7 mouse cellular contexts compared by ENCODE assay signal in genomic region chr2:181188681-181189080, GRCm38 (mm10). TPM values are rescaled to one million over a fixed set of nuclear protein-coding genes. Genes with fewer than 3 reads are reported as not detected.
DNase-seq lines count a peak whose midpoint lies in the region; ATAC-seq and TF ChIP-seq lines count a peak whose summit lies in the region.

No protein-coding gene starts in this region.

- no peak for TF ChIP-seq CTCF in CH12.LX (conservative IDR thresholded peaks at IDR 0.05 in 1 of 2, IDR thresholded peaks at IDR 0.05 in 1 of 2; ENCODE audit: low read depth in 2 of 2, low read length in 2 of 2)
- no peak for TF ChIP-seq CTCF in bone marrow macrophage, adult 2 months (IDR thresholded peaks at IDR 0.05; ENCODE audit: low read depth, low read length)

- DNase-seq in CH12.LX (ENCODE audit: extremely low read depth) = peak; percentile 71
- DNase-seq in neural tube, embryonic 10.5 days (ENCODE audit: extremely low spot score, low spot score) = peak; percentile 17
- no peak for DNase-seq in left cerebral cortex, postnatal 10 days (ENCODE audit: extremely low spot score in 1 of 2, low spot score in 2 of 2)
- no peak for DNase-seq in testis, postnatal 10 days (ENCODE audit: low spot score)

- H3K9ac ChIP-seq in CH12.LX (ENCODE audit: insufficient read depth, low read depth) = peak overlapping the region; percentile 45; the same call in 1 of the 2 replicates
- H3K9ac ChIP-seq in heart, embryonic 15.5 days = no peak overlapping the region
- no peak overlapping the region for H3K9ac ChIP-seq in limb, embryonic 15.5 days

- ATAC-seq in heart, embryonic 15.5 days (replicated peaks; ENCODE audit: insufficient number of reproducible peaks, insufficient read depth, low FRiP score, low read depth) = no peak
- no peak for ATAC-seq in limb, embryonic 15.5 days (ENCODE audit: insufficient number of reproducible peaks, low FRiP score, low TSS enrichment, low read depth)

- dilution Hi-C loops in CH12.LX (cut with MboI; ENCODE audit: extremely low pct_ligation_motif_present, extremely low pct_unique_long_range_greater_than_20kb, low sequenced_read_pairs) = no loop called here

- peaks cover 7 to 47% of the 10 kb centered on the region in 2 experiments; a peak in 3 of 4 replicates for H3K4me1 ChIP-seq in CH12.LX (ENCODE audit: control insufficient read depth in 1 of 2, insufficient read depth in 2 of 2)
- H3K4me1 ChIP-seq in bone marrow macrophage, adult 2 months (ENCODE audit: control insufficient read depth, insufficient read depth, low read length) = peaks cover 20% of the 10 kb centered on the region
- H3K4me1 ChIP-seq in heart, embryonic 15.5 days (replicated peaks) = peaks cover 8% of the 10 kb centered on the region
- H3K4me1 ChIP-seq in limb, embryonic 15.5 days = peaks cover 14% of the 10 kb centered on the region

- no peaks in the 10 kb centered on the region for H3K27me3 ChIP-seq in CH12.LX (replicated peaks)
- H3K27me3 ChIP-seq in heart, embryonic 15.5 days = no peaks in the 10 kb centered on the region
- no peaks in the 10 kb centered on the region for H3K27me3 ChIP-seq in limb, embryonic 15.5 days

- peak overlapping the region; percentile 65 for H3K4me2 ChIP-seq in CH12.LX (ENCODE audit: insufficient read depth, low read depth, poor library complexity, severe bottlenecking)
- peak overlapping the region; percentile 95 for H3K4me2 ChIP-seq in heart, embryonic 15.5 days
- H3K4me2 ChIP-seq in limb, embryonic 15.5 days = peak overlapping the region; percentile 79; the same call in 1 of the 2 replicates

- TF ChIP-seq RAD21 in CH12.LX (IDR thresholded peaks at IDR 0.05; ENCODE audit: low read depth, low read length) = no peak

- peak overlapping the region; percentile 3 to 42 (median 9) for H3K4me3 ChIP-seq in CH12.LX (replicated peaks in 1 of 3; ENCODE audit: low read depth in 2 of 3, low read length in 2 of 3, poor library complexity in 1 of 3)
- H3K4me3 ChIP-seq in bone marrow macrophage, adult 2 months (ENCODE audit: insufficient read depth, low read length) = 0 out of 2 replicates have a peak overlapping the region, but pooled peaks have one; percentile 71
- 0 out of 2 replicates have a peak overlapping the region, but pooled peaks have one; percentile 75 for H3K4me3 ChIP-seq in heart, embryonic 15.5 days
- peak overlapping the region; percentile 73; the same call in 1 of the 2 replicates for H3K4me3 ChIP-seq in limb, embryonic 15.5 days

- in situ Hi-C loops in CH12.LX (cut with MboI; ENCODE audit: low pct_ligation_motif_present, low pct_unique_long_range_greater_than_20kb, low sequenced_read_pairs) = loop anchor here (10.0 to 25.0 kb wide), 3 partner anchors 136 to 299 kb away; partner anchors contain the start of genes Abhd16b, Arfrp1, Tpd52l2 and Zgpat

- peaks cover 0 to 6% of the 10 kb centered on the region in 2 experiments for H3K36me3 ChIP-seq in CH12.LX (replicated peaks in 1 of 2; ENCODE audit: control insufficient read depth in 1 of 2, insufficient read depth in 1 of 2, low read length in 1 of 2)
- no peaks in the 10 kb centered on the region for H3K36me3 ChIP-seq in heart, embryonic 15.5 days
- H3K36me3 ChIP-seq in limb, embryonic 15.5 days = no peaks in the 10 kb centered on the region

- WGBS in heart, embryonic 15.5 days = 52% methylated on average over 2 of the region's 2 CpGs
- 38% methylated on average over 2 of the region's 2 CpGs for WGBS in limb, embryonic 15.5 days

- no peak; the same call in 1 of the 2 replicates for TF ChIP-seq POLR2A in CH12.LX (IDR thresholded peaks at IDR 0.05; ENCODE audit: low read depth, low read length)
- no peak for TF ChIP-seq POLR2A in bone marrow macrophage, adult 2 months (IDR thresholded peaks at IDR 0.05; ENCODE audit: borderline replicate concordance, low read depth, low read length)

- H3K27ac ChIP-seq in CH12.LX (ENCODE audit: insufficient read depth, low read depth) = peak overlapping the region; percentile 82
- H3K27ac ChIP-seq in bone marrow macrophage, adult 2 months (ENCODE audit: insufficient read depth, low read depth, low read length) = no peak overlapping the region
- peak overlapping the region; percentile 41; the same call in 1 of the 2 replicates for H3K27ac ChIP-seq in heart, embryonic 15.5 days
- peak overlapping the region; percentile 57 for H3K27ac ChIP-seq in limb, embryonic 15.5 days

- peak; percentile 28 for TF ChIP-seq EP300 in CH12.LX (IDR thresholded peaks at IDR 0.05; ENCODE audit: low read length)

- no peaks in the 10 kb centered on the region for H3K79me2 ChIP-seq in CH12.LX (replicated peaks; ENCODE audit: control insufficient read depth, extremely low read depth, insufficient read depth, poor library complexity, severe bottlenecking)

- intact Hi-C loops in left cerebral cortex, postnatal 10 days (cut with DNase I) = loop anchor here (5.0 kb wide), 2 partner anchors 99 to 144 kb away; partner anchors contain the start of gene Gmeb2

- H3K9me3 ChIP-seq in CH12.LX (replicated peaks; ENCODE audit: low read length) = no peaks in the 10 kb centered on the region
- H3K9me3 ChIP-seq in heart, embryonic 15.5 days (replicated peaks) = no peaks in the 10 kb centered on the region
- H3K9me3 ChIP-seq in limb, embryonic 15.5 days = no peaks in the 10 kb centered on the region

TF ChIP-seq in CH12.LX, 34 proteins besides CTCF, POLR2A, EP300 and RAD21 (continues in another document):
- TF ChIP-seq RCOR1 (conservative IDR thresholded peaks at IDR 0.05; ENCODE audit: low read depth, low read length) (no peak), TCF12 (IDR thresholded peaks at IDR 0.05; ENCODE audit: low read depth, low read length) (peak; percentile 33; the same call in 1 of the 2 replicates), USF2 (conservative IDR thresholded peaks at IDR 0.05; ENCODE audit: low read depth, low read length) (no peak), CHD1 (IDR thresholded peaks at IDR 0.05; ENCODE audit: low read depth, low read length) (no peak), NELFE (IDR thresholded peaks at IDR 0.05; ENCODE audit: low read depth, low read length) (no peak), BHLHE40 (IDR thresholded peaks at IDR 0.05; ENCODE audit: low read depth, low read length) (no peak), TBP (conservative IDR thresholded peaks at IDR 0.05; ENCODE audit: low read depth, low read length) (no peak), MEF2A (IDR thresholded peaks at IDR 0.05; ENCODE audit: borderline replicate concordance, low read depth, low read length) (no peak), MAX (IDR thresholded peaks at IDR 0.05; ENCODE audit: low read length) (no peak), KAT2A (IDR thresholded peaks at IDR 0.05; ENCODE audit: insufficient replicate concordance, low read length) (no peak), ELF1 (IDR thresholded peaks at IDR 0.05; ENCODE audit: low read depth, low read length) (peak; percentile 50; the same call in 1 of the 2 replicates), CHD2 (IDR thresholded peaks at IDR 0.05; ENCODE audit: low read length) (no peak), JUN (IDR thresholded peaks at IDR 0.05; ENCODE audit: insufficient read depth, low read depth, low read length) (no peak)

RNA-seq across cellular contexts. Expression of gene Ppdpf, which starts 1.6 kb away (rescaled TPM):
- total RNA-seq in CH12.LX (2012; rRNA removed) (60.0 and 68.9 TPM in 2 replicates), CH12.LX (2014; rRNA removed) (57.6 and 71.2 TPM in 2 replicates)
- 75.5 and 113 TPM in 2 replicates for polyA plus RNA-seq in CH12.LX (2012; ENCODE audit: insufficient read length, low read depth)
- polyA plus RNA-seq in bone marrow macrophage, adult 2 months (2012; ENCODE audit: insufficient read depth, insufficient read length, missing spikeins) = 46.1 and 47.5 TPM in 2 replicates
- polyA plus RNA-seq in heart, embryonic 15.5 days (2015; fragmentation: Nextera tagmentation; extraction: Ambion mirVana) = 146 and 165 TPM in 2 replicates
- 230 and 254 TPM in 2 replicates for polyA plus RNA-seq in limb, embryonic 15.5 days (2015; fragmentation: Nextera tagmentation; extraction: Ambion mirVana)
- total RNA-seq in left cerebral cortex, postnatal 10 days (2021) = 100 to 1,000 TPM; 111 to 117 TPM

RNA-seq across cellular contexts. Expression of gene Ptk6, which starts 13.9 kb away (rescaled TPM):
- total RNA-seq in CH12.LX (2012; rRNA removed) = 0.04 and 0.17 TPM in 2 replicates
- total RNA-seq in CH12.LX (2014; rRNA removed) = 0.05 TPM in 1 of 2 replicates, not detected in the other
- polyA plus RNA-seq in CH12.LX (2012; ENCODE audit: insufficient read length, low read depth) = 0.07 and 0.09 TPM in 2 replicates
- not detected in 2 replicates for polyA plus RNA-seq in bone marrow macrophage, adult 2 months (2012; ENCODE audit: insufficient read depth, insufficient read length, missing spikeins)
- polyA plus RNA-seq in heart, embryonic 15.5 days (2015; fragmentation: Nextera tagmentation; extraction: Ambion mirVana) = 0.05 TPM in 1 of 2 replicates, not detected in the other
- 2.1 and 2.2 TPM in 2 replicates for polyA plus RNA-seq in limb, embryonic 15.5 days (2015; fragmentation: Nextera tagmentation; extraction: Ambion mirVana)
- total RNA-seq in left cerebral cortex, postnatal 10 days (2021) = not detected

RNA-seq across cellular contexts. Expression of gene Srms, which starts 24.3 kb away (rescaled TPM):
- total RNA-seq in CH12.LX (2012; rRNA removed) (0.08 and 0.17 TPM in 2 replicates), CH12.LX (2014; rRNA removed) (0.13 and 0.14 TPM in 2 replicates)
- polyA plus RNA-seq in CH12.LX (2012; ENCODE audit: insufficient read length, low read depth) = 0.41 TPM in 1 of 2 replicates, not detected in the other
- not detected in 2 replicates for polyA plus RNA-seq in bone marrow macrophage, adult 2 months (2012; ENCODE audit: insufficient read depth, insufficient read length, missing spikeins)
- 0.09 and 0.10 TPM in 2 replicates for polyA plus RNA-seq in heart, embryonic 15.5 days (2015; fragmentation: Nextera tagmentation; extraction: Ambion mirVana)
- polyA plus RNA-seq in limb, embryonic 15.5 days (2015; fragmentation: Nextera tagmentation; extraction: Ambion mirVana) = 0.26 and 0.41 TPM in 2 replicates
- total RNA-seq in left cerebral cortex, postnatal 10 days (2021) = under 1 TPM; 0.21 to 0.22 TPM

RNA-seq across cellular contexts. Expression of gene Fndc11, which starts 31.1 kb away (rescaled TPM):
- total RNA-seq in CH12.LX (2012; rRNA removed) (0.25 and 0.59 TPM in 2 replicates), CH12.LX (2014; rRNA removed) (not detected in 2 replicates)
- polyA plus RNA-seq in CH12.LX (2012; ENCODE audit: insufficient read length, low read depth) = not detected in 2 replicates
- polyA plus RNA-seq in bone marrow macrophage, adult 2 months (2012; ENCODE audit: insufficient read depth, insufficient read length, missing spikeins) = not detected in 2 replicates
- polyA plus RNA-seq in heart, embryonic 15.5 days (2015; fragmentation: Nextera tagmentation; extraction: Ambion mirVana) = 0.10 TPM in 1 of 2 replicates, not detected in the other
- polyA plus RNA-seq in limb, embryonic 15.5 days (2015; fragmentation: Nextera tagmentation; extraction: Ambion mirVana) = 0.14 and 0.25 TPM in 2 replicates
- total RNA-seq in left cerebral cortex, postnatal 10 days (2021) = not detected

RNA-seq across cellular contexts. Expression of gene Eef1a2, which starts 31.9 kb away (rescaled TPM):
- not detected in 2 replicates for total RNA-seq in CH12.LX (2012; rRNA removed)
- total RNA-seq in CH12.LX (2014; rRNA removed) = not detected in 2 replicates
- not detected in 2 replicates for polyA plus RNA-seq in CH12.LX (2012; ENCODE audit: insufficient read length, low read depth)
- polyA plus RNA-seq in bone marrow macrophage, adult 2 months (2012; ENCODE audit: insufficient read depth, insufficient read length, missing spikeins) = 0.39 TPM in 1 of 2 replicates, not detected in the other
- polyA plus RNA-seq in heart, embryonic 15.5 days (2015; fragmentation: Nextera tagmentation; extraction: Ambion mirVana) = 12.1 and 13.2 TPM in 2 replicates
- polyA plus RNA-seq in limb, embryonic 15.5 days (2015; fragmentation: Nextera tagmentation; extraction: Ambion mirVana) = not detected in 2 replicates
- total RNA-seq in left cerebral cortex, postnatal 10 days (2021) = 100 to 1,000 TPM; 898 to 906 TPM

Comparison
In these comparisons a context has a peak if more than half of its experiments do, and no peak if none do; other contexts are left out.
1. DNase-seq: peak in CH12.LX (single experiment) and neural tube, embryonic 10.5 days (single experiment); none in left cerebral cortex, postnatal 10 days (0 of 2) and testis, postnatal 10 days (single experiment).
2. H3K4me3 ChIP-seq: peak in every context shown above with its lines; median percentile 75 in heart, embryonic 15.5 days; 73 in limb, embryonic 15.5 days; 71 in bone marrow macrophage, adult 2 months; 9 in CH12.LX.
3. Peak in every context shown above with its lines, with median percentiles within 50 percentile points of each other: H3K4me2 ChIP-seq.